Mouse (Mus musculus): ENCODE data around the gene Msmo1.

GRCm38 (mm10) chr8:64690306-64690705 is 43.3 kb downstream of the Msmo1 start:
- TF ChIP-seq CTCF (IDR thresholded peaks at IDR 0.05; ENCODE audit: borderline replicate concordance, insufficient read depth, low read length) (no peak), POLR2A (IDR thresholded peaks at IDR 0.05; ENCODE audit: low read depth, low read length) (no peak)
